Mouse (Mus musculus) stomach, postnatal 0 days (tissue): Measurements from ENCODE around the gene Actl6b.

Experiments
- CTCF ChIP-seq: IDR thresholded peaks from 2 replicates; pipeline ENCODE4 v1.5.1; 2016; ENCODE audit warnings: antibody characterized with exemption, low read depth, mild to moderate bottlenecking, moderate library complexity
- EP300 ChIP-seq: optimal IDR thresholded peaks from 2 replicates; pipeline ENCODE3; 2016; ENCODE audit warnings: antibody characterized with exemption

DNA sequence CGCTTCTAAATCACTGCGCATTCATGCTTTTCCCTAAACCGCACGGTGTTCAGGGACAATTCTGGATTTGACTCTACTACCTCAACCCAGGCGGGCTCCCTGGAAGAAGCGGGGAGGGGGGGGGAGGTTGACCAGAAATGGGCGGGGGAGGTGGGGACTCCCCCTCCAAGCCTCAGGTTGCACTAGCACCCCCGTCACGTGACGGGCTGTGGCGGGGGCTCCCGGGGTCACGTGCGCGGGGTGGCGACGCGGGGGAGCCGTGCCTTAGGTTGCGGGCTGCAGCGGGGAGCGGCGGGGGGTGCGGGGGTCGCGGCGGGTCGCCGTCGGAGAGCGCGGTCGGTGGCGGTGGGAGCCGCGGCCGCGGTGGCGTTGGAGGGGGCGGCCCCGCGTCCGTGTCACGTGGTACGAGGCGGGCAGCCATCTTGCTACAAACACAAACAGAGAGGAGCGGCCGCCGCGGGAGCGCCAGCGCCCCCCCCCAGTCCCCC, 43.3 kb upstream of the Actl6b start:
- TF ChIP-seq CTCF, result no peak
- TF ChIP-seq EP300, result no peak
